Mouse (Mus musculus) small intestine, adult 10 weeks (tissue): ENCODE data around the gene Slco1b2. TPM values are rescaled to one million over a fixed set of nuclear protein-coding genes. Genes with fewer than 3 reads are reported as not detected.

Experiments used
- polyA plus RNA-seq: library from polyadenylated mRNA; stranded (reverse); fragments of 350-450 nt; fragmentation: Illumina TruSeq; extraction: RNeasy Lipid Tissue Mini Kit (QIAGEN cat#74804); gene quantifications from one replicate; pipeline ENCODE4 v1.2.3, GENCODE M21; 2014; ENCODE audit warnings: low replicate concordance

The Slco1b2 gene
- polyA plus RNA-seq = 0.37 TPM

DNA sequence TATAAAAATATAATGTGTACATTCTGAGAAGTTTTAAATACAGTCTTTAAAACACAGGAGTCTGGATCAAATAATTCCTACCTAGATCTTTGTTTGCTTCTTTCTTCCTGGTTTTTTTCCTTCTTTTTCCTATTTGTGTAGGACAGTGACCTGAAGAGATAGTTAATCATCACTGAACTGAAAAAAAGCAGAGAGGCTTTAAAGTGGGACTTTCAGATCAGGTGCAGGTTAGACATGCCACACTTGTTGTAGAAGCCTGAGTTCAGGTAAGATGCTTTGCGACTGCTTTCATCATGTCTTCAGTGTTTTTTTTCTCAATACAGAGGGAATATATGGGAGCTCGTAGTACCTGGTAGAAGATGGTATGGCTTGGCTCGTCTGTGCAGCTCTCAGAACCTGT is at the start of gene Slco1b2:
Gene Slco1b2, plus strand, starts transcription at position 228 of the 400 bp plus-strand sequence.

Other genes with a start within 250 kb of the Slco1b2 start
- gene Slco1c1, start 105.2 kb upstream of the Slco1b2 start, polyA plus RNA-seq = 0.41 TPM
- not detected for gene Gm5724, start 144.3 kb downstream of the Slco1b2 start, polyA plus RNA-seq
- 0.30 TPM for gene Slco1a4, start 226.7 kb downstream of the Slco1b2 start, polyA plus RNA-seq